Mouse (Mus musculus) testis, postnatal 14 days (tissue): ENCODE measurements around the gene Gmds.

Experiments
- DNase-seq: peaks from one replicate; pipeline ENCODE4 v3.0.0; 2021; ENCODE audit warnings: low spot score

The Gmds gene

DNA sequence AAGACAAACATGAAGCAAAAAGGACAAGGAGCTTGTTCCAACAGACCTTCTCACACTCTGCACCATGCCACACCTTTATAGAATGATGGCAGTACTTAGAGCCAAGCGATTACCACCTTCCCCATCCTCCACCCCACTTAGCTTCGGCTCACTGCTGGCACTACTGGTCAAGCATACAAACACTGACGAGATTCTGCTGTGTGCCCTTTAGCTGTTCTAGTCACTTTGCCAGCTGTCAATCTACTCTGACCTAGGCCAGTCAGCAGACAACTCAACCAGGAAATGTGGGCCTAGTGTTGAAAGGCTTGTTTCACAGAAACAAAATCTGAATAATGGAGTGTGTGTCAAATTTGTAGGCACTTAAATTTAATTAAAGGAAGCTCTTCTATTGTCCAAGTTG is 464.1 kb downstream of the Gmds start:
- DNase-seq: no peak

DNA sequence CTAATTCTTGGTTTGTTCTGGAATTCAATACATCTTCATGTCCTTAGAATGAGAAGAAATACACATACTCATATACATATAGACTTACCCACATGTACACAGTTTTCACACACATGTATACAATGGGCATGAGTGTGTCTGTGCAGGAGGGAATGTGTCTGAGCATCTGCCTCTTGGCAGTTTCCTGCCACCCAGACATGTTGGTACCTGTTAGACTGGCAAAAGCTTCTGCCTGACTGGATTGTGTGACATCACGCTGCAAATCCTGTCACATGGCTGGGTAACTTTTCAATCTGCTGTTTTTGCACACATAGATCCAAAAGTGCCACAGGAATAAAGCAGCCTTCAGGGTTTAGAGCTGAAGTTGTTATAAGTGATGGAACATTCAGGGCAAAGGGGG is 465.3 kb downstream of the Gmds start:
- DNase-seq: no peak

DNA sequence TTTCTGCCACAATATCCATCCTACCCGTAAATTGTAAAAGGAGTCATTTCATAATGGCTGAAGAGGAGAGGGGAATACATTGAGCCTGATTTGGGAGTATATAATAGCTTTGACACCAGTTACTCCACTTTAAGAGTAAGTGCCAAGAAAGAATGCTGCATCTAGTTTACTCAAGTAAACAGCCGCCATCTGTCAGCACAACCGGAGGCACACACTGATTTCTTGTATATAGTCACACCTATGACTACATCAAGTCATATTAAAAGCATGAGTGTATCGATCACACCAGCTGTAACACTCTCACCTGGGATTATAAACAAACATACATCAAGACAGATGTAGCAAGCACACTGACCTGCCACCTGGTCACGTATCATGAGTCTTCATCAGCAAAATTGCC is 473.8 kb downstream of the Gmds start:
- no peak for DNase-seq

DNA sequence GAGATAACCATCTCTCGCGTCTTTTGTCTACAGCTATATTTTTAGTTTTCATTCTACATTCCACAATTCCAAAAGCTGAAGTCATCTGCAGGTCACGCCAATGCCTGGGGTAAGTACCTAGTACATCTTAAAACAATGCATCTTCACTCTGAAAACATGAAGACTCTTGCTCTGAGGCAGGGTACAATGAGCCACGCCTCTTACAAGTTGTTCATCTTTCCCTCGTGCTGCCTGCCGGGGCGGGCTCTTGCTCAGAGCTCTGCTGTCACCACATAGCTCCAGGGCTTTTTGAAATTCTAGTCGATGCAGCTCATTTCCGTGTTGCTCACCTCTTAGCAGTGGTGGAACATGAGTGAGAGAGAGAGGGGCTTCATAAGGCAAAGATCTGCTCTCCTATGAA is 475.1 kb downstream of the Gmds start:
- no peak for DNase-seq

DNA sequence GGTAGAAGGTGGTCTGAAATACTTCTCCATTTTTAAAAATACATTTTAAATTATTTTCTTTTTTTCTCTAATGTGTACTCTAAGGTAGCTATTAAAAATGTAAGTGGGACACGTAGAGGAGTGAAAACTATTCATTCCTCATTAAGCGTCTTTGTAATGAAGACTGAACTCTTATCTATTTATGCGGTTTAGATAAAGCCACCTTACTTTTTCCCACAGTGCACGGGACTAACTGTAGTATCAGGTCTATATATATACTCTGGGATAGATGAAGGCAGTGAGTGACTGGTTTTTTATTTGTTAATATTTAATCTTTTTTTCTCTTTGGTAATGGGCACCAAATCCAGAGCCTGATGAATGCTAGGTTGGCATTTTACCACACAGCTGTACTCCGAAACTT is 478.3 kb downstream of the Gmds start:
- no peak for DNase-seq

DNA sequence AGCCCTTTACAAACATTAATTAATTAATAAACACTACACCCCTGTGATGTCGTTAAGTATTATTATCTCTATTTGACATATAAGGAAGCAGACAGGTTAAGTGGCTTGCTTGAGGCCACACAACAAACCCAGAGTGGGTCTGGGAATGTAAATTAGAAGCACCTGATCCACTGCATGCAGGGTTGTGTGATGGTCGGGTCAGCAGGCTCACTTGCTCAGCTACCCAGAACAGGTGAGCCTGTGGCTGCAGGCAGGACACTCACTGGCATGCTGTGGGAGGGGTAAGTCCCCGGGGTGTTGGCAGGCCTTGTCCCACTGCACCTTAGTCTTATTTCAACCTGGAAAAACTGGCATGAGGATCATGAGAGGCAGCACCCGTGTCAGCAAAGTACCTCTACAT is 484.5 kb downstream of the Gmds start:
- DNase-seq: no peak

DNA sequence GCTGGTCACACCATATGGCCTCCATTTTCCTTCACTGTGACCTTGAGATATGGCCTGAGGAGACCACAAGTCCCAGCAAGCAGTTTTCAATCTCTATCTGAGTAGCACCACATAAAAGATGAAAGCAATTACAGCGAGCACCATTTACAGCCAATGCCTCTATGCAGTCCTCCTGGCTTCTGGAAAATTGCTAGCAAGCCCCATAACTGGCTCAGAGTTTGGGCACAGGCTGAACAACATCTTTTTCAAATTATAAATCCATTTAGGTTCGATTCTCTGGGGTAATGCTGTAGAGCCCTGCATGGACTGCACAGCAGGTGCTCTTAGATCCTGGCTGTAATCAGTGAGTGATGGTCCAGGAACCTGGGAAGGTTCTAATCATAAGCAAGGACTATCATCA is 485.0 kb downstream of the Gmds start:
- no peak for DNase-seq

DNA sequence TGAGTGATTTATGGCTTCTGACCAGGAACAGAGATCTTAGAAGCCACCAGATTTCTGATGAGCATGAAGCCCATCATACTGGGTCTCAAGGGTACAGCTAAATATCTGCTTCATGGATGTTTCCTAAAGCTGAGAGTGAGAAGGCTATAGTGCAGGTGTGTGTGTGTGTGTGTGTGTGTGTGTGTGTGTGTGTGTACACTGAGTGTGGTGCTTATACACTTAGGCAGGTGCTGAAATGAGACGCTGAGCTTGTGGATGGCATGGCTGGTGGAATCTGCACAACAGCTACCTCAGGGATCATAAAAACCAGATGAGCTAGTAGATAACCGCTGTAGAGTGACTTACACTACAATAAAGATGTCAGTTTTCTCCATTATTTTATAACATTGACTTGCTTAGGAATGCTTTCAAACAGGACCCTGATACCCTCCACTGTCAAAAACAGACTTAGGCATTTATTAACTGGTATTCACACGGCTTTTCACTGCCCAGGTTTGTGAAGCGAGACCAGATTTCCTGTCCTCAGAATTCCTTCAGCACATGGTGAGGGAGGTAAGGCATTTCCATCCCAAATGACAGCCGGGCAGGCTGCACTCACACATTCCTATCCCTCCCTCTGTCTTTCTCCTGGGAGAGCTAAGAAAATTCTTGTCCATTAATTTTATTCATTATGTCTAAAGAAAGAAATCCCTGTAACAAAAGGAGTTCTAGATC is 489.1 kb downstream of the Gmds start:
- DNase-seq: no peak

DNA sequence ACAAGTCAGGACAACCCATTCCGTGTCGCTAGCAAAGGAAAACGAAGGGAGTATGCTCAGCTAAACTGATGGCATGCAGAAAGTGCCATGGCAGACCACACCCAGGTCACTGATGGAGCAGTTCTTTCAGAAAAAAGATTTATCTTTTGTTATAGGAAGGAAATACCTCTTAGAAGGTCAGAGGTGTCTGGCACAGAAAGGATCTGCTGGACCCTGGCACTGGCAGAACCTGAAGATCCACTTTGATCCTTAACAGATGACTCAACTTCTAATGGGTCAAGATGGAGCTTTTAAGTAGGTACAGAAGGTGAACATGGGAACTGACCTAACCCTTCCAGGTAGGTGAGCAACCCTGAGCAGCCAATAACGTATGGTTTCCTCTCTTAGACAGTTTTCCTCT is 502.7 kb downstream of the Gmds start:
- DNase-seq: no peak

DNA sequence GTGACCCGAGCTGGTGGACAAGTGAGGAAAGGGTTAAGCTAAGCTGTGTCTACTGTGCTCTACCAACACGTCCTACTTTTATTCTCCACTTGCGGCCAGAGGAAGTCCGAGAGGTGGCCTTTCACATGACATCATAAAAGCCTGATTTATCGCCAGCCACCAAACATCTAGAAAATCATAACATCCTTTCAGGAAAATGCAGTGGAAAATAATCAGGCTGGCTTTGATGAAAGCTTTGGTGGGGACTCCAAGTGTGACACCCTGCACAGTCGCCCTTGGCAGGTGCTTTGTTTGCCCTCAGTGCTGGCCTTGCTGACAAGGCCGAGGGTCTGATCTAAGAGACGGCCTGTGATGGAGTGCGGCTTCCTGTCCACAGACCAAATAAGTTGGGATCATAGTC is 508.2 kb downstream of the Gmds start:
- no peak for DNase-seq

DNA sequence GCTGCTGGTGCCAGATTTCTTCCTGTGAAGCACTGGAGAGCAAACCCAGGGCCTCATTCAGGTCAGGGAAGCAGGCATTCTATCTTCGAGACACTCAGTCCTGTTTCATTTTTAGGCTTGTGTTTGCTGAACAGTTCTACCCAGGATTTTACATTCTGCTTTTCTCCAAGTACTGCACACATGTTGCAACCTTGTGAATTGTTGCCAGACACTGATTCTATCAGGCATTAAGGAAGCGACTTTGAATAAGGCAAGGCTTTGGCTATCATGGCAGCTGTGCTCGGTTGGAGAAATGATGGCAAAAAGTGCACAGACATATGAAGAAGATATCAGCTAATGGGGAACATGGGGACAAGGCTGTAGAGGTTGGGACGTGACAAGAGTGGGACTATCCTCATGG is 510.1 kb downstream of the Gmds start:
- no peak for DNase-seq

DNA sequence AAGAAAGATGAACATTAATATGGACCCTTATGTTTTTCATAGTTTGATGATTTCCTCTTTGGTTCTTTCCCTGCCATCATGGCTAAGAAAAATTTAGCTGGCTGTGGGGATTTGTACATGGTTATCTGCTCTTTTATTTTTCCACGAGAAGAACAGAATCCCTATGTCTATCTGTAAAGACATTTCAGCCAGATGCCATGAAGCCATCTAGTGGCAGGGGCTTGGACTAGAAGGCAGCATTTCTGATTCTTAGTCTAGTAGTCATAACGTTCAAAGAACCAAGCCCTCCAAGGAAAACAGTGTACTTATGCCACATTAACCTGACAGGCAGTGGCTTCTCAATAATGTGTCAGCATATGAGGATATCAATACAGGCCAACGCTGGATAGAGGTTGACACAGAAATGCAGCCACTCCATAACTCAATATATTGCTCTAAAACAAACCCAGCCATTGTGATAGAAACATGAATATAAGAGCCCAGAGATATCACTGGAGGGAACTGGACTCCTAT is 510.7 kb downstream of the Gmds start:
- DNase-seq: no peak

DNA sequence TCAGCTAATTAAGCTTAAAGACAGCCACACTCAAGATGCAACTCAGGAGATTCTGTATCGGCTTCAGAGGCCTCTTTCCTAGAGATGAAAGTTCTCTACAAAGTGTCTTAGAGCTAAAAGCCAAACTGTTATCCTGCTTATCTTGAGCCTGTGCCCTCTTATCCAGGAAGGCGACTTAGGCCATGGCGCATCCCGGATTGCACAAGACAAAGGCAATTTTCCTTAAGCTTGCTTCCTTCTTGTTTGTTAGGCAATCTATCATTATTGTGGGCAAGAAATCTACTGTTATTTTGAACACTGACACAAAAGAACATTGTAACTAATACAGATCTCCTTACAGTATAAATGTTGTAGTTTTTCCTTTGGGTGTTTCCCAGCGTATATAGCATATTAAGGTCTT is 511.4 kb downstream of the Gmds start:
- DNase-seq: no peak

DNA sequence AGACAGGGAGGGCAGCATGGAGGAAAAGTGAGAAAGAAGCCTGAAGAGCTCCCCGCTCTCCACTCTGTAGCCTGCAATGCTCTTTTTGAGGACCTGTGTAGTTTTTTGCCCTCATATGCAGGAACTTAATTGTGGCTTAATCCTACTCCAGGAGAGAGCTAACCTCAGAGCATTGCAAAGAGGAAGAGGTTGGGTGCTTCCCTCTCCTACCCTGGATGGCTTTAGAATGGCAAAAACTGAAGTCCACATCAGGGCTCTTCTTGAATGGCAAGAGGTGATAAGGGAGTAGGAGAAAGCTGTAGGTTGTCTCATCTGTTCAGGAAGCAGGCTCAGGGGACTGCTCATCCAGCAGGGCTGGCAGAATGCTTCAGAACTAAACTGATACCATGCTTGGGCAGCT is 513.4 kb downstream of the Gmds start:
- DNase-seq: no peak

DNA sequence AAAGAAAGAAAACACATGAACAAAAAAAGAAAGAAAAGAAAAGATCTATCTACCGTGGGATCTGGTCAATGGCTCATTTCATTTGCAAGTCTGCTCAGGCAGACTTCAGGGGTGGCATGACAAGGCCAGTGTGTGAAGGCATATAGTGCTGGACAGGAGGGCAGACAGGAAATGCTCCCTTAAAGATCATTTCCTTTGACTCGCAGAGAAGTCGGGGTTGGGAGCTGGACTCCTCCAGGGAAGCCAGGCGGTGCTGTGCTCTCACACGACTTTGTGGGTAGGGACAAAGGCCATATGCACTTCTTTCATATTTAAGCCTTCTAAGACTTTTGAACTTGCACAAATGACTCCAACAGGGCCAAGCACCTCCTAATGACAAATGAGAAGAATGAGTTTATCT is 515.2 kb downstream of the Gmds start:
- no peak for DNase-seq

DNA sequence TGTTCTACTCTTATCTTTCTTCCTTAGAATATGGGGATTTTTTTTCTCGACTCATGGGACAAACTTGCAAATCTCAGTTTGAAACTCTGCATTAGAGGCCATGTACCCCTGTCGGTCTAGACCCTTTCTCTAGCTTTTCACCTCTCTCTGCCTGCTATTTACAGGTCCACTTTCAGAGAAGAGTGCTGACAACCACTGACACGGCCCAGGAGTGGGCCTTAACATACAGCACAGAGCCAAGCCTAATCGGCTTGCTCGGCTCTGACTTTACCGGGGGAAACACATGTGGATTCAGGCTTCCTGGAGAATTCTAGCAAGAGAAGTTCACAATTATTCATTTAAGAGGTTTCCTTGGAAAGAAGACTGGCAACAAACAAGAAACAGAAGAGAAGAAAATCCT is 517.5 kb downstream of the Gmds start:
- no peak for DNase-seq

DNA sequence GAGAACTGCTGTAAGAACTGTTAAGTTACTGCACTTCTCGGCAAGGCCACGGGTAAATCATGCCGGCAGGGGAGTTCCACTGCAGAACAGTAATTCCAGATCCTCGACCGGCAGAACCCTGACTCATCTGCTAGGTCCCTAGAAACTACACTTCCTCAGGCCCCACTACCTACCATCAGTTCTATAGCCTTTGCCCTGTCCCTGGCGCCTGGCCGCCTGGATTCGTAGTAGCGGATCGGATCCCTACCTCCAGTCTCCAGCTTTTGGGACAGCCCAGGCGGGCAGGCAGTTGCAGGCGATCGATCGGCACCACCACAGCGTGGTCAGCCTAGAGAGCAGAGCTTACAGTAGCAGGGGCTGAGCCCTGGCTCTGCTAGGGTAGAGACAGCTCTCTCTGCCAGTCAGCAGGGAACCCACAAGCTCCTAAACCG is 517.9 kb downstream of the Gmds start:
- no peak for DNase-seq

DNA sequence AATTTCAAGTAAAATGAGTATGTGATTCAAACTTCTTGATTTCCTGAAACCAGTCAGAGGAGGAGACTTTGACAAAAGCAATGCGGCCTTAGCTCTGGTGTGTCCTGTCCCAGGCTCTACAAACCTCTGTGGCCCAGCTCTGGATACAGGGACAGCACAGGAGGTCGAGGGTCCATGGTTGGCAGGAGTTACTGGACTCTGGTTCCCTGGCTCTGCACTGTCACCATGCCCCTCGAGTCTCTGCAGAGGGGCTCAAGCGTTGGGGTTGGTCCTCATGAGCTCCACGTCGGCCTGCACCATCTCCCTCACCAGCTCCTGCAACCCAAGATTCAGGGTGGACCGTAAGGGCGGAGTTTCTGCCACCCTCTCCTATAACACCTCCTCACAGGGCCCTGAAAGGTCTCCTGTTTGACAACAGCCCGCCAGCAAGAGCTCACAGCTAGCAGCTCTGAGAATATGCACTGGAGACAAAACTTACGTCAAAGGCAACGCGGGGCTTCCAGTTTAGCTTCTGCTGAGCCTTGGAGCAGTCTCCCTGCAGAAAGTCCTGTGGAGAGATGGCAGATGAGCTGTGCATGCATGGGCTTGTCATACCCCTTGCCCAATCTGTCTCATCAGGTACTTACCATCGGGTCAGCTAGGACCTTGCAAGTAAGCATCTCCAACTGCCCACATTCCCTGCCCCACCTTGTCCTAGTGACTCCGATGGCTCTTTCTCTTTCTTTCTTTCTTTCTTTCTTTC is 518.7 kb downstream of the Gmds start:
- DNase-seq: no peak

DNA sequence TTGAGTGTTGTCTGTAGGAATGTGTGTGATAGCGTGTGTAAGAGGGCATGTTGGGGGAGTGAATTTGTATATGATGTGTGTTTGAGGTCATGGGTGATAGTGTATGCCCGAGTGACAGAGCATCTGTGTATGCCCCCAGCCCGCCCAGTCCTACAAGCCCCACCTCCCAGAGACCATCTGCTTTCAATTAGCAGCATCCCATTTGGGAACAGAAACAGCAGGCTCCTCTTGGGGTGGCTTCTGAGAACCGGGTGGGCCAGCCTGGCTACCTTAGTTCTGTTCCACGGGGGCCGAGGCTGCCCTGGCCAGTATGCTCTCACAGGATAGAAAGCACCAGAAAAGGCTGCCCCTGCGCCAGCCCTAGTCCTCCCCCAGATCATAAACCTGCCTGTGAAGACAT is 520.2 kb downstream of the Gmds start:
- no peak for DNase-seq

DNA sequence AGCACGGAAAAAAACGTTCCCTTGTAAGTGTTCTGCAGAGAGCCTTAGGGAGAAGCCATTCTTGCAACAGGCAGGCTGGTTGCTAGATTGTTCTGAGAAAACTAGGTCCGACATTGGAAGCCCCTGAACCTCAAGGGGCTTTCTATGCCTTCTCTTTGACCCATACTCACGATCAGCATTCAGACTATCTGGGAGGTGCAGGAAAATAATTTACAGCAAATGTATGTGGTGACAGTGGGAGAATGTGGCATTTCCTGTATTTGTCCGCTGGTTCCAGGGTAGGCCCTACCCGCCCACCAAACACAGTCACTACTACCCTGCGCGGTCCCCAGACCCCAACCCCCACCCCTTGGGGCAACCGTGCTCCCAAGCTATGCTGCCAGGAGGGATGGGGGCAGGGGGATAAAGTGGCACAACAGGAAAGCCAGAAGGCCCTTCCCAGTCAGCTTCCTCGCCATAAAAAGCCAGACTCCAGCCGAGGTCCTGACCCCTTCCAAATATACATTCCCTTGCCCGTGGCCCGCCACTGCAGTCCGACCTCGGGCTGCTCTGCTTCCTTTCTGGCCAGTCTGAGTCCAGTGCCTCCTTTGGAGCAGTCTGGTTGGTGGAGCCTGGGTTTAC is 523.0 kb downstream of the Gmds start:
- no peak for DNase-seq

DNA sequence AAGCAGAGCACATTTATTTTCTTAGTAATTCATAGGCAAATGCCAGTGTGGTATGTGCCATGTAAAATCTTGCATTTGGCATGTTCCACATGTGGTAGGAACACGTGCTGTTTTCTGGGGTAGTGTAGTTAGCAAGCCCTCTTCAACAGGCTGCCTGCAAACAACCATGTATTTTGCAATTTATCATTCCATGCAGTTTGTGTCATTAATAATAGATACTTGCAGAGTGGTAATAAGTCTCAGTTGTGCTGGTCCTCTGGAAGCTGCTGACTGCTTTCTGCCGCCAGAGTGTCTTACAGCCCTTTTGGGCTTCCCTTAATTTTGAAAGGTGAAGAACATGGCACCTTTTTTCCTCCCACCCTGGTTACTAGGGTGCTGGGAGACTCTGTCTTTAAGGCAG is 525.8 kb downstream of the Gmds start:
- DNase-seq: no peak

DNA sequence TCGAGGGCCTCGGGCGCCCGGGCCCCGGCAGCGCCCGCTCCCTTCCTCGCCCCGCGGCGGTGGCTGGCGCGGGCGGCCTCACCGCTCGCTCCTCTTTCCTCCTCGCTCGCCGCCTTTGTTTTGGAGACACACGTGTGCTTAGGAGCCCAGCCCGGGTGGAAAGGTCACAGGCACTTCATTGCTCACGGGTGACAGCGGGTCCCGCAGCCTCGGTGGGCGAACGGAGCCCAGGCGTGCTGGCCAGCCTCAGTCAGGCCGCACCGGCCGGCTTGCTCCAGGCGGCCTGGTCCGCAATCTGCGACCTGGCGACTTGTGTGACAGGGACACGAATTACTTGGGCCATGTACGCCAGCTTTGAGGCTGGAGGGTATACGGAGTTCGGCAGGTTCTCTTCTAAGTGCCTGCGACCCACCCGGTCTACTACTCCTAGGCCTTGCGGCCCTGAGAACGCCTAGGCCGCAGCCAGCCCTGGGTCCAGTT is 527.0 kb downstream of the Gmds start:
- peak; percentile 64 for DNase-seq
